Mouse (Mus musculus) cerebellum, postnatal 14 days (tissue): ENCODE measurements around the gene Sf3a3.

Source experiments
- DNase-seq, 2 experiments: peaks; one replicate each; pipeline ENCODE4 v3.0.0; 2021; ENCODE audit warnings: mixed read lengths in 2 of 2

The Sf3a3 gene

DNA sequence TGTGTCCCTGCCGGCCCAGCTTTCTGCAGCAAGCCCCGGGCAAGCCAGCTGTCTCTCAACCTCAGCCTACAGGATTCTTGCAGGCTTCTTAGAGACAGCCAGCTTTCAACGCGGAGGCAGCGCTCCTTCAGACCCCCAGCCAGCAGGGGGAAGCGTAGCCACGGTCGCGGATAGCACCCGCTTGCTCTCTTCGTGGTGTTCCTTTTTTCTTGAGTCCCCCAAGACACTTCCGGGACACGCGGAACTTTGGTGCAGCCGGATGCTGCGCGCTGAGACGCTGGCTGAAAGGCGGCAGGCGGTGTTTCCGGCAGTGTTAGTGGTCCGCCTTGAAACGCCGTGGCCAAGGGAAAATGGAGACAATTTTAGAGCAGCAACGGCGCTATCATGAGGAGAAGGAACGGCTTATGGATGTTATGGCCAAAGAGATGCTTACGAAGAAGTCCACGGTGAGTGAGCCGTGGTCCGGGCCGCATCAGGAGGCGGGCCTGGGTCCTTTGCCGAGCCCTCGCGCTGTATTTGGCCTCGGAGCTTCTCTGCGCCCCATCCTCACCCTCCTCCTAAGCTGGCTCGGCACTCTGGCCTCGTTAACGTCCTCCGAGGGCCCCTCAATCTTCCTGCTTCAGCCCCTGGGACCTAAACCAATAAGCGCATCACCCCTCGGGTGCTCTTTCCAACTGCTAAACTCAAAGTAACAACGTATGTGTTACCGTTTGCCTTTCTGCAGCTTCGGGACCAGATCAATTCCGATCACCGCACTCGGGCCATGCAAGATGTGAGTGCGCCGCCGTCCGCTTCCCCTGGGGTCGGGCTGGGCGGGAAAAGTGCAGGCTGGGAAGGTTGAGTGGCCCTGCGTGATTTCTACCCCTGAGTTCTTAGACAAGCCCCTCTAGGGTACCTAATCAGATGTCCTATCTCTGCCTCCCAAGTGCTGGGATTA lies at the start of gene Sf3a3:
Gene Sf3a3, plus strand, starts transcription at position 232 of the 937 bp plus-strand sequence.
- peak; percentile 94 to 96 for DNase-seq

DNA sequence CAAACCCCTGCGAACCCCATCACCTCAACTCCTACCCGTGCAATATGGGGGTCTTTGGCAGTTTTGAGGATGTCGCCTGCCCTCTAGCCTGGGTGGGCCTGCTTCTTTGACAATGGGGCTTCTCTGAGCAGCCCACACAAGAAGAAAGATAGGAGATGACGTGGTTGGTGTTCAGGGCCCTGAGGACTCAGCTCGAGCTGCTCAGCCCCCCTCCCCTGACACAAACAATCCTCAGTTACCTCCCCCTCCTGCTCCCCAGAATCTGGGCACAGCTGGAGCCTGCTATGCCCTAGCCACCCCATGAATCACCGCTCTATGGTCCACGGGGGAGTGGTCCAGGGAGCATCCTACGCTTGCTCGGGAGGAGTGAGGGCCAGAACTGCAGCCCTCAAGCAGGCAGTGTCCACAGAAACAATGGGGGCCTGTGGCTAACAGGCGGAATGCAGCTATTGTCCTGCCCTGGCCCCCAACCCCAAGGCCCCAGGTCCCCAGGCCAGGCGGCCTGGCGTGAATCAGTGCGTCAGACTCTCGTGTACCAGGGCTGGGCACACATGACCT lies 47.0 kb upstream of the Sf3a3 start:
- DNase-seq: no peak

DNA sequence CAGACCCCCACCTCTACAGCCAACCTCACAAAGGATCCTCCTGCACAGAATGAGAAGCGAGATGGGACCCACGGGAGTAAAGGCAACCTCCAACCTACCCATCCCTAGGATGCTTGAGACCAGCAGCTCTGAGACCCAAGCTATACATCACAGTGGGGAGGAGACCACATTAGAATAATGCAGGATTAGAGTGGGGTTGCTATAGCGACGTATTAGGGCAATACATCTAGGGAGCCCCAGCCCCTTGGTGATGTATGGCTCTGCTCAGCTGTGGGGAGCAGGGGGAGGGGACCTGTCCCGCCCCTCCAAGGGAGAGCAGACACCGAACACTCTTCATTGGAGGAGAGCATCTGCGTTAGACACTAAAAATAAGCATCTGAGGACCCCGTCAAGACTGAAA lies 46.5 kb upstream of the Sf3a3 start:
- DNase-seq: no peak

DNA sequence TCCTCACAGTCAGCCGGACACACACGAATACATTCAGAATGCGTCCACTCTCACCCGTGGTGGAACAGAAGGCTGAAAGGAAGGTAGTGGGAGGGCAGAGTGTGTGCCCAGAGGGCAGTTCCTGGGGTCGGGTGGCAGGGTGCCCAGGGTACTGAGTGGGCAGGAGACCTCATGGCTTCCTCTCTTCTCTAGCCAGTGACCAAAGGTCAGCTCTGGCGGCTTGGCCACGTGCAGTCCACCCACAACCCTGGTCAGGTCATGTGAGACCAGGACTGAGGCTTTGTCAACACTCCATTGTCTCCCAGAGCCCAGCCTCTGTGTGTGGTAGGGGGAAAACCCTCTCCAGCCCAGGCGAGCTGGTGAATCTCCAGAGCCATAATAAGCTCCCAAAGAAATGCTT lies 44.3 kb upstream of the Sf3a3 start:
- DNase-seq: peak; percentile 17 to 33

DNA sequence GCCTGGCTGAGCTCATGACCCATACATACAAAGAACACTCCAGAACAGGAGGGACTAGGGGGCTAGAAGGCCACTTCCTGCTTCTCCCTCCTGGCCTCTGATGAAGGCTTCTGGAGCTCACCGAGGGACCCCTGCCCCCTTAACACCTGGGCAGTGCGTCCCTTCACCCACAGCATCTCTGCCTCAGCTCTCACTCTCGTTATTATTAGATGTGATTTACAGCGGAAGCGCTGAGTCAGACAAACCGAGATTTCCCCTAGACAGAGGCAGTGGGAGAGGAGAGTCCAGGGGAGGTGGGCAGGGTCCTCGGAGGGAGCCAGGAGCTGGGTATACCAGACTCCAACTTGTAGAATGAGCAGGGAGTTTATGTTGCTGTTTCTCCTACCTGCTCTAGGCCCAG lies 43.0 kb upstream of the Sf3a3 start:
- DNase-seq: no peak

DNA sequence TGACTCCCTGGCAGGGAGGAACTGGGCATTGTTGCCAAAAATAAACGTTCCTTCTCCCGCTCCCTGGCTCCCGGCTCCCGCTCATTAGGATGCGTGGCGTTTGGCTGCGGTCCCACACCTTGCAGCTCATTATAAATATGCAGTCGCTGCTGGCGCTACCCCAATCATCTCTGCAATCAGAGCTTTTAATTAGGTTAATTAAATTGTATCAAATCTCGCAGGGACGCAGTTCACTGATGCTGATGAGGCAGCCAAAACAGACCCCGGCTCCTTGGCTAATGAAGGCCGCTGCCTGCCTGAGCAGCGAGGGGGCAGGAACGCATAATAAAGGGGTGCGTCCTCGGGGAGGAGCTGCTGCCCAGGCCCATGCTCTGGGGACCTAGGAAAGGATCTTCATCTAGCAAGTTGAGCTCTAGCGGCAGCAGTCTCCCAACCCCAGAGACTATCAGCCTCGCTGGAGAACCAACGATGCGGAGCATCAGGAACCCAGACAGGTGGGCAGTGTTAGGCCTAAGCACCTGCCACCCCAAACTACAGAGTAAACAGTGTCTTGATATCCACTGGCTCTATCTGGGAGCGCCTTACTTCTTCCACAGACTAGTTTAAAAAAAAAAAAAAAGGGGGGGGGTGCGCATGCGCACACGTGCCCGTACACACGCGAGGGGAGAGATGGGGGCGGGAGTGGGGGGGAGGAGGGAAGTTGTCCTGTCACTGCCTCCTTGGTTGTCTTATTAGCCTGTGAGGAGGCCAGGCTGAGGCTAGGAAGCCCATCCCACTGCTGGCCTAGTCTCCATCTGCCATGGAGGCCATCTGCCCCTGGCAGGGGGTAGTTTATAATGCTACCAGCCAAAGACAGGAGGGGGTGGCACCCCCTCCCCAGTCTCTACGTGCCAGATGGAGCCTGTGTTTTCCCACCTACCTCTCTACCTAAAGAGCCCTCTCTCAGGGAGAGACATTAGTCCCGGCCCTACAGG lies 41.9 kb upstream of the Sf3a3 start:
- DNase-seq: peak; percentile 79 to 81

DNA sequence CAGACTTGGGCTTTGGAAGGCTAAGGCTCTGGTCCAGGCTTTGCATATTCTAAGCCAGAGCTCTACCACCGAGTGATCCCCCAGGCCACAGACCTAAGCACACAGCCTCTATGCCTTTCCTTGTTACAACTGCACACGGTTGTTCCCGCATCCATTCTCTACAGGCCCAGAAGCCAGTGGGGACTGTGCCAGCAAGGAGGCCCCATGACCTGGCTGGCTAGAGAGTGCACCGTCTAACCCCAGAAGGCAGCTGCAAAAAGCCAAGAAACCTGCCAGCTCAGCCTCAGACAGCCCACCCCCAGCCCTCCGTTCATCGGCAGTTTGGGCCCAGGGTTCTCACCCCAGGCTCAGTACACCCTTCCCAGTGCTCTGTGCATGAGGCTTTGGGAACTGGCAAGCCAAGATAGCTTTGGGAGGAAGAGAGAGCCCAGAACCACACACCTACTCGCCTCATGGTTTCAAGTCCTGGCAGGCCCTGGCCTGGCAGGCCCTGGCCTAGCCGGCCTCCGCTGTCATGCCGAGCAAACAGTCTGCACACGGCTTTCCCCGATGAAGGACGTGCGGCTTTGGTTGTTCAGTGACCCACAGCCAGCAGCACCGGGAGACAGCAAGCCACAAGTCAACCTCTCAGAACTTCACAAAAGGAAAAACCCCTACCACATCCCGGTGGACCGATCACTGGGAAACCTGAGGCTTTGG lies 40.1 kb upstream of the Sf3a3 start:
- peak; percentile 41 to 46 for DNase-seq

DNA sequence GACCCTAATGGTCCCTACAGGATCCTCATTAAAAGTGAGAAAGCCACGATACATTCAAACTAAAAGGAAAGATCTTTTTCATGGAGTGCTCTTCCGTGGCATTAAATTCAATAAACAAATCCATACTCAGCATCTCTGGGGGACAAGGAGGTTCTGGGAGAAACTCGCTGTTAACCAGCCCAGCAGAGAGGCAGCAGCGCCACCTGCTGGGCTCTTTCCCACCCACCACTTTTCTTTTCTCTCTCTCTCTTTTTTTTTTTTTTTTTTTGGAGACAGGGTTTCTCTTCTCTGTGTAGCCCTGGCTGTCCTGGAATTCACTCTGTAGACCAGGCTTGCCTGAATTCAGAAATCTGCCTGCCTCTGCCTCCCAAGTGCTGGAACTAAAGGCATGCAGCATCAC lies 39.5 kb upstream of the Sf3a3 start:
- peak; percentile 82 to 89 for DNase-seq

DNA sequence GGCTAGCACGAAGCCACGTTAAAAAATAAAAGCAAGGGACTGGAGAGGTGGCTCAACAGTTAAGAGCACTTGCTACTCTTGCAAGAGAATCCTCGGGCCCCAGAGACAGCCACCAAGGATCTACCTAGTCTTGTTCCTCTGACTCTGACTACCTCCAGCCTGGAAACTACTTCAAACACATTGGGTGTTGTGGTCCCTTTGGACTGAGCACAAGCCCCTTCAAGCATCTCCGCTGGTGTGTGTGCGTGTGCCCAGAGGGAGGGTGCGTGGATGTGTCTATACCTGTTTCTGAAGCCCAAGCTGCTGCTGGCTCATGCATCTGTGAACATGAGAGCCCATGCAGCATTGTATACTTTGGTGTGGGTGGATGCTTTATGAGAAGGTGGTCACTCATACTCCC lies 38.6 kb upstream of the Sf3a3 start:
- DNase-seq: no peak

DNA sequence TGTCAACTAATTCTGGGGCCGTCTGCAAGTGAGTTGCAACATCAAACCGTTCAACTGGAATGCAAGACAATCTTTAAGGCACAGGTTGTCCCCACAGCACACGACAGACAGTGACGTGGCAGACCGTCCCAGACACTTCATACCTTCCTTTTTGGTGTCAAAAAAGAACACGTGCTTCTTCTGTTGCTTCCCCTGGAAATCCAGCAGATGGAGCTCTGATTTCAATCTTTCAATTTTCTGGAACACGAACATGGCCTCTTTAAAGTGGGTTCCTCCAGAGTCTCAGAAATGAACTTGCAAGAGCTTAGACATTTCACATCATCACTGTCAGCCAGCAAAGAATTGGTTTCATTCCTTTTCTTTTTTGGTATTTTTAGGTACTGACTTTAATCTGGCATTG lies 32.3 kb upstream of the Sf3a3 start:
- peak in 1 of 2 experiments; percentile 29 for DNase-seq

DNA sequence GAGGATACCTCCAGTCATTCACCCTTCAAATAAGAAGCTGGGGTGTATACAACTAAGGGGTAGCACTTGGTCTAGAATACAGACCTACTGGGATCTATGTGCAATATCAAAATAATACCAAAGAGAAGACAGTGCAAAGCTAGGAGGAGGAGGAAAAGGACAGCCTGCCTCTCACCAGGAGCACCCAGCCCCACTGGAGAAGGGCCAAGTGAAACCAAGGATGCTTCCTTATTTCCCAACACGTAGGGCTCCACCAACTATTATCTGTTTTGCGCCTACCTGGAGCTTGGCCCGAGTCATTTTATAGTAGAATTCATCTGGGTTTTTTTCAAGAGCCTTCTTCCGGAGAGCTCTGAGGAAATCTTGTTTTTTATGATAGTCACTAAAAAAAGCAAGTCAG lies 31.1 kb upstream of the Sf3a3 start:
- peak; percentile 62 to 69 for DNase-seq

DNA sequence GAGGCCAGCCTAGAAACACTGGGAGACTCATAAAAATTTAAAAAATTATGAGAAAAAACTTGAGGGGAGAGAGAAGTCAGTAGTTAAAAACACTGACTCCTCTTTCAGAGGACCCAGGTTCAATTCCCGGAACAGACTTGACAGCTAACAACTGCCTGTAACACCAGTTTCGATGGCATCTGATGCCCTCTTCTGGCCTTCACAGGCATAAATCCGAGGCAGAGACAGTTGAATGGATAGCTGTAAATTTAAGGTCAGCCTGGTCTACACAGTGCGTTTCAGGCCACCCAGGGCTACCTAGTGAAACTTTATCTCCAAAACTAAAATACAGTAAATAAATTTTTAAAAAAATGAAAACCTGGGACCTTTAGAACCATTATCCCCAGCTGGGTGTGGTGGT lies 29.6 kb upstream of the Sf3a3 start:
- no peak for DNase-seq

DNA sequence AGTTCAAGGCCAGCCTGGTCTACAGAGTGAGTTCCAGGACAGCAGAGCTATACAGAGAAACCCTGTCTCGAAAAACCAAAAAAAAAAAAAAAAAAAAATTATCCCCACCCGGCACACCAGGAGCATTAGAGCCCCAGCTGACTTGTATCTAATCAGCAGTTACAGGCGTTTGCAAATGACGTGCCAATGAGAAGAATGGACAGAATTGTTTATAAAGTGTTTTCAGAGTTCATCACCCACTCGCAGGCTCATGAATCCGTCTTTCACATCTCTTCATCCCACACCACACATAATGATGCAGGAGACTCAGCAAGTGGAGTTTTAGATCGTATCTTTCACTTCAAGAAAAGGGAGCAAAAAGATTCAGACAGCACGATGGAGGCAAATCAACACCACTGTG lies 29.1 kb upstream of the Sf3a3 start:
- DNase-seq: no peak

DNA sequence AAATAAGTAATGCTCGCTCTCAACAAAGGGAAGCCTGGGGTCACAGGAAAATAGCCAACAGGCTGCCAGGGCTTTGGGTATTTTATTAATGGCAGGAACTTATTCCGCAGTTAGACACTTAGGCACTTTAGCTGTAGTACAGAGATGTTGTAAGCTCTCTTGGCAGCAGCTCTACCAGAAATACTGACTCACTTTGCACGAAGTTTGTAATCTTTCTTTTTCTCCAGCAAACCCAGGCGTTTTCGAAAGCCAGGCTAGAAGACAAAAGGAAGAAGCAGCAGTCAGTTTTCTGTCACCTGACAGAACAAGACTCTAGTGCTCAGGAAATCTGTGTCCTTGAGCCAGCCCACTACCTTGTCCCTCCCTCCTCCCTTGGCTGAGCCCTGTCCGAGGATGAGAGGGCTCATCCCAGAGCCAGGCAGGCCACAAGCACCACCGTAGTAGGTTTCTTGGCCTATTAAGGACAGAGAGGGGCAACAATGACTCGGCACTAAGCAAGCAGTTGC lies 28.6 kb upstream of the Sf3a3 start:
- DNase-seq: no peak

DNA sequence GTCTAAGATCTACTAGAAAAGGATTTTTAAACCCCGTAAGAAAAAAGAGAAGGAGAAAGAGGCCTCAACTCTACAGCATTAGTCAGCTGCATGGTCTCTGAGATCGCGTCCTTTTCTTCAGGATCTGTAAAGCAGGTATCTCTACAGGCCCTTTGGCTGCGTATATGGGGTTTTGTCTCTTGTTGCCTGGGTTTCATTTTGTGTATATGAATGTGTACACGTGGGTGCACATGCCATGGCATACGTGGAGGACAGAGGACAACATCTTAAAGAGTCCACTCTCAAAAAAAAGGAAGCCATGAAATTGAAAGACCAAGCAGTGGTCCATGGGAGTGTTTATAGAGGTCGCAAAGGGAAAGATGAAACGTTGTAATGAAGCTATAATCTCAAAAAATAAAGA lies 23.1 kb upstream of the Sf3a3 start:
- no peak for DNase-seq

DNA sequence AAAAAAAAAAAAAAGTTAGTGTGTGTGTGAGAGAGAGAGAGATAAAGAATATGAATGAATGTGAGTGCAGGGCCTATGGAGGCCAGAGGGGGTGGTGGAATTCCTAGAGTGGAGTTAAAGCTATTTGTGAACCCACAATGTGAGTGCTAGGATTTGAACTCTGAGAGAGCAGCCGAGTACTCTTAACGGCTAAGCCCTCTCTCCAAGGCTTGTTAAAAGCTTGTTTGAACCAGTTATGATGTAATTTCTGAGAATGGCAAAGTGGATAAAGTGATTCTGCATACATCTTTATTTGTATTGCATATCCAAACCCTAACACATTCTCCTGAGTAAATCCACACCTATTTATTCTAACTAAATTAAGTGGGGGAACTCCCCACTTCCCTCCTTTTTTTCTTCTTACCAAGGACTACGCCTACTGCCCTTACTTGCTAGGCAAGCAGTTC lies 22.1 kb upstream of the Sf3a3 start:
- no peak for DNase-seq

DNA sequence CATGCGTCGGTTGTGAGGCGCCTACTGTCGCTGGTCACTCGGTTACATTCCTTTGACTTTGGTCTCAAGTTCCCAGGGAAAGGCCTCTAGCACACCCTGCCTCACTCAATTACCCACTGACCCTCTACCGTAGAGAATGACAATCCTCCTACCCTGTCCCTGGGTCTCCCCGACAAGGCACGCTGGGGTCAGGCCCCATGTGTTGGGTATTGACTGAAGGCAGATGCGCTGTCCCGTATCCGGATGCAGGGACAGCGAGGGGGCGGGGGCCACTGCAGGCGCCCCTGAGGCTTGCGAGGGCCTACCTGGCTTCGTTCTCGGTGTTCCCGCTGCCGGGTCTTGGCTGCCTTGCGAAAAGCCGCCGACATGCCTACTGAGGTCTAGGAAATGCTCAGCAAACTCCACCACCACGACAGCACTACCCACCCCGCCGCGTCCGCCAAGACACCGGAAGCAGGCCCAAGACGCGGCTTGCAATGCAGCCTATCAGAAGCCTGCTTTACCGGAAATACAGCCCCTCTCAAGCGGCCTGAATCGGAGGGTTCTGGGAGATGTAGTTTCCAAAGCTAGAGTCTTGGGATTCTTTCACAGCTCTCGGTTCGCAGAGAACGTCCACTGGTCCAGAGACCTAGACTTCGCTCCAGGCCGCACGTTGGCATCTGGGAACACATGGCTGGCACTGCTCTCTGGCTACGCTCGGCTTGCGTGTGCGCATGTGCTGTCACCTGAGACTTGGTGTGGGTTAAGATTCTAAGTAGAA lies 21.3 kb upstream of the Sf3a3 start, which contains the start of gene Utp11:
Gene Utp11, minus strand, starts transcription at position 466 of the 760 bp plus-strand sequence.
- peak; percentile 87 to 88 for DNase-seq

DNA sequence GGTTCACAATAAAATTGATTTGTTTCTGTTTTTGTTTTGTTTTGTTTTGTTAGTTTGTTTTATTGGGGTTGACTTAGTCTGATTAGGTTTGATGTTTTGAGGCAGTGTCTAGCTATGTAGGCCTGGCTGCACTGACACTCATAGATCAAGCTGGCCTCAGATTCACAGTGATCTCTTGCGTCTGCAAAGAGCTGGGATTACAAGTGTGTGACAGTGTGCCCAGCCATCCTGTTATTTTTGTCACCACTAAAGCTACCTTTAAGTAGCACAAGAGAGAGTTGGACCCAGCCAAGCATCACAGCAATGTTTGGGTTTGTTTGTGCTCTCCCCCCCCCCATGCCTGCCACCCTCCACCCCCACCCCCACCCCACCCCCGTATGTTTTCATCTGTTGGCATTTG lies 20.0 kb upstream of the Sf3a3 start:
- DNase-seq: no peak

DNA sequence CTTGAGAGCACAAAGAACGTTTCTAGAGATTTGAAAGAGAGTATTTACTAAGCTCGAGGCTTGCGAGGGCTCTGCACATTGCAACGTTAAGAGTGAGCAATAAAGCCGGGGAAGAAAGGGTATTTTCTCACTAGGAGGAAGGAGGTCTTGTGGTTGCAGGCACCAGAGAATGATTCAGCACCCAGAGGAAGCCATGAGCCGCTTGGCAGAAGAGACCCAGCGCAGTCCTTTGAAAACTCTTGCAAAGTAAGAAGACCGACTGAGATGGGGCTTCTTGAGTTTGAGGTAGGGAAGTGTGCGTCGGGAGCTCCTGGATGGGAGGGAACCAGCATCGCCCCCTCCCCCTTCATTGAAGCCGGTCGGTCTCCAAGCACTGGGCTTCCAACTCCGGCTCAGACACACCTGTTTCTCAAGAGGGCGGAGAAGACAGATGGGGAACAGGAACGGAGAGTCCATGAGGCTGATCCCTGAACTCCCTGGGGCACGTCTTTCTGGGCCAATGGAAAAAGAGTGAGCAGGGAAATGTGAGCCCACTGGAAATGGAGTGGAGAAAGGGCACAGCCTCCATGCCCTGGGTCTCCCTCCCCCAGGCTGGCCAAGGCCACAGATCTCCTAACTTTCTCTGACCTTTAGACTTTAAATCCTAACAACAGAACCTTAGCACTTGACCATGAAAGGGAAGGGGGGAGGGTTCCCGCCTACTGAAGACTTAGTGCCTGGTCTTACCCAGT lies 18.6 kb upstream of the Sf3a3 start:
- no peak for DNase-seq

DNA sequence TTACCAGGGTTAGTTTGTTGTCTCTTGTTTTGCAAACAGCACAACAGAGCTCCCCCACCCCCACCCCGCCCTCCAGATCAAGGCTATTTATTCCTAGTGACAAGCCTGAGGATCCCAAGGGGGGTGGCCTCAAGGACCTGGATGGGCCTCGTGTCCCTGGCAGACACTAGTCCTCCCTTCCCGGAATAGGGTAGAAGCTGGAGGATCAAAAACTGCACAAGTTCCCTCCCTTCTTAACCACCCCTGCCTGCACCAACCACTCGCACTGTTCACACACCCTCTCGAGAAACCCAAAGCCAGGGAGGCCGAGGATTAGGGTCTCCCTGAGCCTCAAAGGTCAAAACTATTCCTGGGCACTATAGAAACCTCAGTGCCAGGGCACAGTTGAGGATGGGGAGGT lies 14.8 kb upstream of the Sf3a3 start:
- no peak for DNase-seq
